Mouse (Mus musculus): ENCODE measurements around the gene Tpgs1. TPM values are rescaled to one million over a fixed set of nuclear protein-coding genes. Genes with fewer than 3 reads are reported as not detected.
"Not testable (repeated sequence)": the region's sequence is repeated elsewhere in the genome, so short reads cannot be mapped to it uniquely, and the experiment has no call there.

Tpgs1 gene
- total RNA-seq, 2 experiments from 2014 or later: 74.9 to 79.7 TPM

- DNase-seq (ENCODE audit: extremely low spot score in 1 of 2, low spot score in 1 of 2): no peak
Measured at GRCm38 (mm10) chr10:79688720-79689119, 19.6 kb downstream of the Tpgs1 start, which contains the start of gene Gzmm. Gzmm (plus strand) TSS chr10:79689020.

- DNase-seq (ENCODE audit: extremely low spot score in 1 of 2, low spot score in 1 of 2): no peak
Measured at GRCm38 (mm10) chr10:79689178-79689577, 20.0 kb downstream of the Tpgs1 start.

GRCm38 (mm10) chr10:79691986-79692548, 22.9 kb downstream of the Tpgs1 start:
- no peak for DNase-seq (ENCODE audit: extremely low spot score in 1 of 2, low spot score in 1 of 2)

GRCm38 (mm10) chr10:79693580-79694378, 24.6 kb downstream of the Tpgs1 start:
- DNase-seq (ENCODE audit: extremely low spot score in 1 of 2, low spot score in 1 of 2): no peak

DNA sequence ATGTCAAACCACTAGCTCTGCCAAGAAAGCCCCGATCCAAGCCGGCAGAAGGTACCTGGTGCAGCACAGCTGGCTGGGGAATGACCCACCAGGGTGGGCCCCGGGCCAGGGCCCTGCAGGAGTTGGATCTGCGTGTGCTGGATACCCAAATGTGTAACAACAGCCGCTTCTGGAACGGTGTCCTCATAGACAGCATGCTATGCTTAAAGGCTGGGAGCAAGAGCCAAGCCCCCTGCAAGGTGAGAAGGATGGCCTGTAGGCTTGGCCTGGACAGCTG, 25.1 kb downstream of the Tpgs1 start:
- no peak for DNase-seq (ENCODE audit: extremely low spot score in 1 of 2, low spot score in 1 of 2)

- peak; percentile 59 to 81 for DNase-seq (ENCODE audit: extremely low spot score in 1 of 2, low spot score in 1 of 2)
Measured at GRCm38 (mm10) chr10:79695231-79696128, 26.3 kb downstream of the Tpgs1 start.

GRCm38 (mm10) chr10:79696129-79696651, 27.0 kb downstream of the Tpgs1 start:
- DNase-seq (ENCODE audit: extremely low spot score in 1 of 2, low spot score in 1 of 2): no peak

DNA sequence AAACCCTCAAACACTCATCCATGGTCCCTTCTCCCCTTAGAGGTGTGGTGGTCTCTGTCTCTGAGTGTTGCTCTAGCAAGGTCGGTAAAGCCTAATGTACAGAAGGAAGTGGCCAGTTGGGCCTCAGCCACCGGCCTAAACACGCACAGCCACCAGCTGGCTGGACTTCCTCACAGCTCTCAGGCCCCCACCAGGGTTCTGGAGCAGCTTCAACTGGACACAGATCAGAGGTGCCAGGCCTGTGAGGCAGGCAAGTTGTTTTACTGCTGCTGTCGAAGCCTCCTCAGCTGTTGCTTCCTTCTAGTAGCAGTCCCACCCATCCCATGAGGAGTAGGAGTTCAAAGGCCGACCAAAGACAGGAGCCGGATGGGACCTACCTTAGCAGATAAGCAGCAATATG, 28.7 kb downstream of the Tpgs1 start:
- no peak for DNase-seq (ENCODE audit: extremely low spot score in 1 of 2, low spot score in 1 of 2)

DNA sequence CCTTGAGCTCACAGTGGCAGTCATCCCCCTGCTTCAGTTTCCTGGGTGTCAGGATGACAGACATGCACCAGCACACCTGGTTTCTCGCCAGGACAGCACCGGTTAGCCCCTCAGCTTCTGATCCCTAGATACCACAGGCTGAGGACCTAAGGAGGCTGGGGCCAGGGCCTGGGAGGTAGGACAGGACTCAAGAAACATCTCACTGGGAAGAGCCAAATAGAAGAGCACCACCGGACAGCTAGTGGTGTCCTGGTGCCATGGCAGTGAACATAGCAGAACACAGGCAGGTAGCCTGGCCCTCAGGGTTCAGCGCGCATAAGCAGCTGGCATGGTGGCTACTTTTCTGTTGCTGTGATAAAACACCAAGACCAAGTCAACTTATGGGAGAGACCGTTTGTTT, 29.3 kb downstream of the Tpgs1 start:
- no peak for DNase-seq (ENCODE audit: extremely low spot score in 1 of 2, low spot score in 1 of 2)

DNA sequence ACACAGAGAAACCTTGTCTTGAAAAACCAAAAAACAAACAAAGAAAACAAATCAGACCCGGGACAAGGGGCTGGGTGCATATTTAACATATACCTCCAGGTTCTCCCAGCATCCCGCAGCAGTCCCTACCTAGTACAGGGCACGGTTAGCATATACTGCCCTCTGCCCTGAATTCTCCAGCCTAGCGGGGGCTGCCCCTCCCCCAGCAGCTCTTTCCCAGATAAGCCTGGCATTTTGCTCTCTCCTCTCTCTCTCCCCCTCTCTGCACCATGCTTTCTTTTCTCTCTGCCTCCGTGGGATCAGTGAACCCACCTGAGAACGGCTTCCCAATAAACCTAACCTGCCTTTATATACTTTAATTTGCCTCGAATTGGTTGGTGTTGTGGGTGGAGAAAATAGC, 31.5 kb downstream of the Tpgs1 start:
- DNase-seq (ENCODE audit: extremely low spot score in 1 of 2, low spot score in 1 of 2): no peak

DNA sequence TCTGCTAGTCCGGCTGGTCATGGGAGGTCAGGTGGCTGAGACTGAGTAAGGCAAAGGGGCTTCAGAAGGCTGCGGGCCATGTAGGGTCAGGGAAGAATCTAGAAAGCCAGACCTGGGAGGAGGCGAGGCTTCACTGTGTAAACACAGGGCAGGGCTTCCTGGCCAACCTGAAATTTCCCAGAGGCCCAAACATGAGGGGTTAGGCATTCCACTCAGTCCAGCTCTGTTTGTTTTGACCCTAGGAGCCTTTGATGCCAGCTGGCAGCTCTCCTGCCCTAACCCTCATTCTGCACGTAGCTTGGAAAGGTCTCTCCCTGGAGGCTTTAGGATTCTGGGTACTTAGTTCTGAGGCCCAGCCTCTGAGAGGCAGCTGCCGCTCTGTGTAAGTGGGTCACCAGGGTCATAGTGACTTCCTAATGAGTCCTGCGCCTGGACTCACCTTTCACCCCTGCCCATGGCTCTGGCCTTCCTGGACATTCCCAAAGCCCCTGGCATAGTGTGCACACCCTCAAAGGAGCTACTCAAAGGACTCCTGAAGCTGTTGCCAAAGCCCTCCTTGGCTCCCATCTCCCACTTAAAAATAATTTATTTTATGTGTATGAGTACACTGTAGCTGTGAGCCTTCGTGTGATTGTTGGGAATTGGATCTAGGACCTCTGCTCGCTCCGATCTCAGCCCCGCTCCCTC, 32.4 kb downstream of the Tpgs1 start:
- DNase-seq (ENCODE audit: extremely low spot score in 1 of 2, low spot score in 1 of 2): no peak

GRCm38 (mm10) chr10:79702970-79703369, 33.8 kb downstream of the Tpgs1 start:
- not testable (repeated sequence) for DNase-seq (ENCODE audit: extremely low spot score in 1 of 2, low spot score in 1 of 2)

- DNase-seq (ENCODE audit: extremely low spot score in 1 of 2, low spot score in 1 of 2): no peak
Measured at GRCm38 (mm10) chr10:79703541-79703940, 34.4 kb downstream of the Tpgs1 start.

DNA sequence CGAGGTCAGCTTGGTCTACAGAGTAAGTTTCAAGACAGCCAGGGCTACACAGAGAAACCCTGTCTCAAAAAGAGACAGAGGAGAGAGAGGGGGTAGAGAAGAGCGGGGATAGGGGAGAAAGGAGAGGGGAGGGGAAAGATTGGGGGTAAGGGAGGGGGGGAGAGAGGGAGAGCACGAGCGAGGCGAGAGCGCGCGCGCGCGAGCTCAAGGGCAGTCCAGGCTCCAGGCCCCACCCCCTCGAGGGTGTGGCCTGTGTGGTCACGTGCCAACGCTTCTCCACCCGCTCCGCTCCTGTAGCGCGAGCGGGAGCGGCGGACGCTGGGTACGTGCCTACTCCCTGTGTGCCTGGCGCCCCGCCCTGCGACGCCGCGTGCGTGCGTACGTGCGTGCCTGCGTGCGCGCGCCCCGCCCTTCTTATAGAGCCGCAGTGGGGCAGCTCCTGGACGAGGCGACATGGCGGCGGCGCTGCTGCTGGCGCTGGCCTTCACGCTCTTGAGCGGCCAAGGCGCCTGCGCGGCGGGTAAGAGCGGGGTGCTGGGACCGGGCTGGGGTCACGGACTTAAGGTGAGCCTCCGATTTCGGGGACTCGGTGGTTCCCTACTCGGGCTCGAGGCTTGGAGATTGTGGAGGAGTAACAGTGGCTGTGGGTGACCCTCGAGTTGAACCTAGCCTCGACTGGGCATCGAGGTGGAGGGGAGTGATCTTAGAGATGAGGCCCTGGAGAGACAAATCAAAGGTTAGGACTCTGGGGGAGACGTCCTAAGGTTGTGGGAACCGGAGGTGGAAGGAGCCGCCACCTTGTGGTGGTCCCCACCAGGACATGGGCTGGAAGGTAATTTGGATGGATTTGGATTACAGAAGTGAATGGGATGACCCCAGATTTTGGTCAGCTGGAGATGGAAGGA, 35.1 kb downstream of the Tpgs1 start, which contains the start of gene Bsg:
Bsg (plus strand) TSS at position 427 of the 905 bp plus-strand sequence.
- DNase-seq (ENCODE audit: extremely low spot score in 1 of 2, low spot score in 1 of 2): peak; percentile 95 to 96

DNA sequence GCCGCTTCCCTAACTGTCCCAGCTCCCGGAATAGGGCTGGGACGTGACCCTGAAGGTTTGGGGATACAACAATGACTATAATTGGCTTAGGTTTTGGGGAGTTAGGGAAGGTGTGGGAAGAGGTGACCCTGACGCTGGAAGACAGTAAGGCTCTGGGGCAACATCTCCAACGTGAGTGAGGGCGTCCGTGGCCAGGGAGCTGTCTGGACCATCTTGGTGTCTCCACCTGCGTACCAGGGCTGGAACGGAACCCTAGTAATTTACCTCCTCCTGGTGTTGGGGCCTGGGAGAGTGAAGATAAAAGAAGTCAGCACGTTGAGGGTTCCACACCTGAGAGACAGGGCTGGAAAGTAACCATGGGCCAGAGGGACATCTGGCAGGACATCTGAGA, 35.8 kb downstream of the Tpgs1 start:
- DNase-seq (ENCODE audit: extremely low spot score in 1 of 2, low spot score in 1 of 2): no peak

DNA sequence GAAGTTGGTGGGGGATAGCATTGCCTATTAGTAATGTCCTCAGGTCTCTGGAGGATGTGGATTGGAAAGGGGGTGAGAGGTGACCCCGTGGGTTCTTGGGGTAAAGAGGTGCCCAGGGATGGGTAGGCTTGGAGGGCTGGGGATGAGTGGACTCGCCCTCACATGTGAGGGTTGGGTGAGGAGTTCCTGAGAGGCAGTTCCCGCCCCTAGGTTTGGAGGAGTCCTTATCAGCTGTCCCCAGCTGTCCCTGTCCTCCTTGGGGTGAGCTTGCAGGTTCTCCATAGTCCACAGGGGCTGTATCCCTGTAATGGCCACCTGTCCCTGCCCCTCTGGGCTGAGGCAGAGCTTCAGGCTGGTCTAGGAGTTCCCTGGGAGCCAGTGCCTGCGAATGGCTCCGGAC, 36.8 kb downstream of the Tpgs1 start:
- no peak for DNase-seq (ENCODE audit: extremely low spot score in 1 of 2, low spot score in 1 of 2)

DNA sequence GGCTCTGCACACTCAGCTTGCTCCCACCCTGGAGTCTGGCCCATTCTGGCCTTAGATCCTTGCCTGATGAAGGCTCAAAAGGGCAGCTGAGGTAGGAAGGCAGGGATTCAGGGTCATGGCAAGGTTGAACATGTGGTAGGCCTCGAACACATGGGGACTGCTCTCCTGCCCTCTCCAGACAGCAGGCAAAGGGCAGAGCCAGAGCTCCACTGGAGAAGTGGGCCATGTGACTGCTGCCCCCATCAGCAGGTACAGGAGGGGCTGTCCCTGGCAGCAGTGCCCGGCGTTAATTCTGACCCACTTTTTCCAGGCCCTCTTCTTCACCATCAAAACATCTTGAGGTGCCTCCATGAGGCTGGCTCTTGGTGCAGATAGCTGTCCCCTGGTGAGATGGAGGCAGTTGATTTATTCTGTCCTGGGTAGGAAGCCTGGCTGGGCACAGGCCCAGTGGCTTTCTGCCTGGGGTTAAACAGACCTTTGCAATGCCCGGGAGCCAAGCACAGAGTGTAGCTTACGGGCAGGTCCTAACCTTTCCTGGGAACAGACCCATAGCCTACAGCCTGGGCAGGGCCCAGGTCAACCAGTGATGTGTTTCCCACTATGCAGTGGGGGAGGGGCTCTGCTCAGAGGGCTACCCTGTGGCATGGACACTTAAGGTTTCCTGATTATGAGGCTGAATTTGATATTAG, 37.4 kb downstream of the Tpgs1 start:
- DNase-seq (ENCODE audit: extremely low spot score in 1 of 2, low spot score in 1 of 2): no peak

- DNase-seq (ENCODE audit: extremely low spot score in 1 of 2, low spot score in 1 of 2): no peak
Measured at GRCm38 (mm10) chr10:79707162-79707561, 38.0 kb downstream of the Tpgs1 start.

DNA sequence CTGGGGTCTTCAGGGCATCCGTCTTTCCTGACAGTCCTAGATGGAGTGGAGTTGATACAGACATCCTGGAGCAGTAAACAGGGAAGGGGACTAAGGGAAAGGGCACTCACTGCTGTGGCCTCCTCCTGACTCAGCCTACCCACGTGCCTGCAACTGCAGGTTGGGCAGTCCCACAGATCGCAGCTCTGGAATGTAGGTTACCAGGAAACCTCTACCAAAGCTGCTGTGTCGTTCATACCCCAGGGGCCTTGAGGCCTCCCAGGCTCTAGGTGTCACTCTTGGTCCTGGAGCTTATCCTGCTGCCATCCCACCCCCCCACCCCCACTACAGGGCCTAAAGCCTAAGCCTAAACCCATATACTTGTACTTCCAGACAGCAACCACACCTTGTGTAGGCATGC, 38.6 kb downstream of the Tpgs1 start:
- no peak for DNase-seq (ENCODE audit: extremely low spot score in 1 of 2, low spot score in 1 of 2)

Data from layer of hippocampus, postnatal 25 days (tissue).